Mouse (Mus musculus): ENCODE measurements around the gene Fam208a.

DNA sequence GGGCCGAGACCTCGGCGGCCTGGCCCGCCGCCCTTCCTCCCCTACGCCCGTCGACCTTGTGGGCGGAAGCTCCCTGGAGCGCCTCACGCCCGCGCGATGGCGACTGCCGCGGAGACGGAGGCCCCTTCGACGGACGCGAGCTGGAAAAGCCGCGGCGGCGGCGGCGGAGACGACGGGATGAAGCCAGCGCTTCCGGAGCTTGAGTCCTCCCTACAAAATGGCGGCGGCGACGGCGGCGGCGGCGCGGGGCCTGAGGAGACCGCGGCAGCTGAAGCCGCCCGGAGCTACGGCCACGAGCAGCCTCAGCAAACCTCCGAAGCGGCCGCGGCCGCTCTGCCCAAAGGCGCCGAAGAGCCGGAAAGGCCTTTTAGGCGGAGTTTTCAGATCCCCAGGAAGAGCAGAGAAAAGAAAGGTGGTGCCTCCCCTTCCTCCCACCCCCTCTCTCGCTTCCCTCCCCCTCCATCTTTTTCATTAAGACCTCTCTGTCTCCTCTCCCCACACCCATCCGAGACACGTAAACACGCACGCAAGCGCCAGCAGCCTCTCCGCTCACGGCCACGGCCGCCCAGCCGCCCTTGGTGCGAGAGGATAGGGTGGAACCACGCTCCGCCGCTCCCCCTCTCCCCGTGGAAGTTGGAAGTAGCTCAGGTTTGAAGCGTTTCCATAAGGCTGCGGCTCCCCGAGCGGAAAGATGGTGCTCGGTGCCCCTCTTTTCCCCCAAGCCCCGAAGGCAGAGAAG is 508 bp downstream of the Fam208a start:
- no peak for TF ChIP-seq CTCF (IDR thresholded peaks at IDR 0.05; ENCODE audit: borderline replicate concordance, extremely low read depth, insufficient read depth, insufficient read length)
- TF ChIP-seq POLR2A (IDR thresholded peaks at IDR 0.05; ENCODE audit: borderline replicate concordance, extremely low read depth, insufficient read depth, insufficient read length, poor library complexity, severe bottlenecking) = peak; percentile 31; the same call in 1 of the 2 replicates
